Mouse (Mus musculus): ENCODE measurements around the gene Trpm7. TPM values are rescaled to one million over a fixed set of nuclear protein-coding genes. Genes with fewer than 3 reads are reported as not detected.
"Not testable (repeated sequence)": the region's sequence is repeated elsewhere in the genome, so short reads cannot be mapped to it uniquely, and the experiment has no call there.

Trpm7 gene
- polyA plus RNA-seq, 1 experiment from 2014 or later, result 30.0 TPM

- H3K4me3 ChIP-seq; H3K27ac ChIP-seq (replicated peaks); H3K9me3 ChIP-seq; H3K4me1 ChIP-seq (replicated peaks); H3K4me2 ChIP-seq; ATAC-seq (ENCODE audit: low read depth); H3K36me3 ChIP-seq; H3K9ac ChIP-seq; H3K27me3 ChIP-seq: not testable (repeated sequence)
- WGBS, result 69% methylated on average over 2 of the region's 2 CpGs
Measured at GRCm38 (mm10) chr2:126882711-126883110, 6.7 kb upstream of the Trpm7 start.

- H3K27ac ChIP-seq (replicated peaks), result no peak overlapping the region
- H3K27me3 ChIP-seq, result no peaks in the 10 kb centered on the region
- WGBS, result 88% methylated on average over 1 of the region's 1 CpGs
- no peak overlapping the region for H3K9ac ChIP-seq
- no peaks in the 10 kb centered on the region for H3K9me3 ChIP-seq
- H3K4me3 ChIP-seq, result no peak overlapping the region
- ATAC-seq (ENCODE audit: low read depth), result no peak
- no peak overlapping the region for H3K4me2 ChIP-seq
- peaks cover 19% of the 10 kb centered on the region for H3K4me1 ChIP-seq (replicated peaks)
- no peaks in the 10 kb centered on the region for H3K36me3 ChIP-seq
Measured at GRCm38 (mm10) chr2:126877991-126878390, 2.0 kb upstream of the Trpm7 start.

GRCm38 (mm10) chr2:126875516-126875835, 554 bp downstream of the Trpm7 start:
- no peaks in the 10 kb centered on the region for H3K9me3 ChIP-seq
- H3K27ac ChIP-seq (replicated peaks), result peak overlapping the region; percentile 97
- H3K9ac ChIP-seq, result peak overlapping the region; percentile 93
- peak; percentile 81 for ATAC-seq (ENCODE audit: low read depth)
- no peaks in the 10 kb centered on the region for H3K36me3 ChIP-seq
- H3K4me2 ChIP-seq, result peak overlapping the region; percentile 71
- H3K27me3 ChIP-seq, result no peaks in the 10 kb centered on the region
- H3K4me3 ChIP-seq, result peak overlapping the region; percentile 98
- peaks cover 23% of the 10 kb centered on the region for H3K4me1 ChIP-seq (replicated peaks)
- WGBS, result 0% methylated on average over 18 of the region's 18 CpGs

- H3K9me3 ChIP-seq, result no peaks in the 10 kb centered on the region
- 27% methylated on average over 13 of the region's 13 CpGs for WGBS
- H3K4me3 ChIP-seq, result peak overlapping the region; percentile 98
- H3K27ac ChIP-seq (replicated peaks), result peak overlapping the region; percentile 97
- no peak for ATAC-seq (ENCODE audit: low read depth)
- peaks cover 23% of the 10 kb centered on the region for H3K4me1 ChIP-seq (replicated peaks)
- H3K4me2 ChIP-seq, result peak overlapping the region; percentile 71
- no peaks in the 10 kb centered on the region for H3K36me3 ChIP-seq
- H3K27me3 ChIP-seq, result no peaks in the 10 kb centered on the region
- H3K9ac ChIP-seq, result peak overlapping the region; percentile 93
Measured at GRCm38 (mm10) chr2:126874809-126875515, 1.1 kb downstream of the Trpm7 start.

- Histone ChIP-seq H3K4me1 (replicated peaks) (no peaks in the 10 kb centered on the region), H3K4me2 (no peak overlapping the region), H3K27me3 (no peaks in the 10 kb centered on the region), H3K27ac (replicated peaks) (no peak overlapping the region), H3K9ac (no peak overlapping the region), H3K36me3 (no peaks in the 10 kb centered on the region), H3K9me3 (no peaks in the 10 kb centered on the region), H3K4me3 (no peak overlapping the region)
- 85% methylated on average over 1 of the region's 1 CpGs for WGBS
- ATAC-seq (ENCODE audit: low read depth), result no peak
Measured at GRCm38 (mm10) chr2:126866301-126866700, 9.7 kb downstream of the Trpm7 start.

- Histone ChIP-seq H3K4me2 (no peak overlapping the region), H3K9ac (no peak overlapping the region), H3K36me3 (no peaks in the 10 kb centered on the region), H3K27ac (replicated peaks) (no peak overlapping the region), H3K9me3 (no peaks in the 10 kb centered on the region), H3K4me3 (no peak overlapping the region), H3K4me1 (replicated peaks) (no peaks in the 10 kb centered on the region), H3K27me3 (no peaks in the 10 kb centered on the region)
- ATAC-seq (ENCODE audit: low read depth), result no peak
- WGBS, result 88% methylated on average over 10 of the region's 10 CpGs
Measured at GRCm38 (mm10) chr2:126865501-126866199, 10.4 kb downstream of the Trpm7 start.

GRCm38 (mm10) chr2:126865026-126865425, 11.0 kb downstream of the Trpm7 start:
- WGBS, result 91% methylated on average over 3 of the region's 3 CpGs
- no peaks in the 10 kb centered on the region for H3K9me3 ChIP-seq
- H3K4me2 ChIP-seq, result no peak overlapping the region
- no peaks in the 10 kb centered on the region for H3K4me1 ChIP-seq (replicated peaks)
- H3K4me3 ChIP-seq, result no peak overlapping the region
- H3K27me3 ChIP-seq, result no peaks in the 10 kb centered on the region
- no peak overlapping the region for H3K27ac ChIP-seq (replicated peaks)
- no peaks in the 10 kb centered on the region for H3K36me3 ChIP-seq
- no peak for ATAC-seq (ENCODE audit: low read depth)
- no peak overlapping the region for H3K9ac ChIP-seq

GRCm38 (mm10) chr2:126844751-126845150, 31.3 kb downstream of the Trpm7 start:
- Histone ChIP-seq H3K36me3 (peaks cover 50% of the 10 kb centered on the region), H3K4me3 (no peak overlapping the region), H3K9ac (no peak overlapping the region), H3K4me2 (no peak overlapping the region), H3K27ac (replicated peaks) (no peak overlapping the region), H3K27me3 (no peaks in the 10 kb centered on the region), H3K9me3 (no peaks in the 10 kb centered on the region), H3K4me1 (replicated peaks) (no peaks in the 10 kb centered on the region)
- 88% methylated on average over 4 of the region's 4 CpGs for WGBS
- ATAC-seq (ENCODE audit: low read depth), result no peak

- Histone ChIP-seq H3K9me3 (no peaks in the 10 kb centered on the region), H3K4me1 (replicated peaks) (no peaks in the 10 kb centered on the region), H3K4me2 (no peak overlapping the region), H3K27me3 (no peaks in the 10 kb centered on the region), H3K27ac (replicated peaks) (no peak overlapping the region), H3K4me3 (no peak overlapping the region), H3K36me3 (peaks cover 70% of the 10 kb centered on the region), H3K9ac (no peak overlapping the region)
- ATAC-seq (ENCODE audit: low read depth), result no peak
- WGBS, result 90% methylated on average over 5 of the region's 5 CpGs
Measured at GRCm38 (mm10) chr2:126838848-126839247, 37.2 kb downstream of the Trpm7 start.

GRCm38 (mm10) chr2:126817414-126817813, 58.6 kb downstream of the Trpm7 start:
- peaks cover 39% of the 10 kb centered on the region for H3K36me3 ChIP-seq

GRCm38 (mm10) chr2:126816644-126817347, 59.2 kb downstream of the Trpm7 start:
- no peak overlapping the region for H3K4me3 ChIP-seq
- ATAC-seq (ENCODE audit: low read depth), result no peak
- no peak overlapping the region for H3K27ac ChIP-seq (replicated peaks)
- H3K9me3 ChIP-seq, result no peaks in the 10 kb centered on the region
- peaks cover 5% of the 10 kb centered on the region; the same call in 1 of the 2 replicates for H3K4me1 ChIP-seq (replicated peaks)
- H3K36me3 ChIP-seq, result peaks cover 45% of the 10 kb centered on the region
- no peak overlapping the region for H3K4me2 ChIP-seq
- H3K9ac ChIP-seq, result no peak overlapping the region
- WGBS, result 92% methylated on average over 4 of the region's 4 CpGs
- H3K27me3 ChIP-seq, result no peaks in the 10 kb centered on the region

More at GRCm38 (mm10) chr2:126817414-126817813, 58.6 kb downstream of the Trpm7 start:
- 92% methylated on average over 2 of the region's 2 CpGs for WGBS
- Histone ChIP-seq H3K9ac (no peak overlapping the region), H3K4me3 (no peak overlapping the region), H3K27me3 (no peaks in the 10 kb centered on the region), H3K27ac (replicated peaks) (no peak overlapping the region), H3K4me2 (no peak overlapping the region), H3K9me3 (no peaks in the 10 kb centered on the region), H3K4me1 (replicated peaks) (peaks cover 5% of the 10 kb centered on the region; the same call in 1 of the 2 replicates)
- ATAC-seq (ENCODE audit: low read depth), result no peak

- no peak overlapping the region for H3K4me2 ChIP-seq
- ATAC-seq (ENCODE audit: low read depth), result no peak
- 12% methylated on average over 1 of the region's 1 CpGs for WGBS
- no peaks in the 10 kb centered on the region for H3K9me3 ChIP-seq
- H3K36me3 ChIP-seq, result peaks cover 54% of the 10 kb centered on the region
- no peak overlapping the region for H3K9ac ChIP-seq
- H3K4me1 ChIP-seq (replicated peaks), result peaks cover 5% of the 10 kb centered on the region; the same call in 1 of the 2 replicates
- H3K27me3 ChIP-seq, result no peaks in the 10 kb centered on the region
- no peak overlapping the region for H3K27ac ChIP-seq (replicated peaks)
- H3K4me3 ChIP-seq, result no peak overlapping the region
Measured at GRCm38 (mm10) chr2:126815822-126816221, 60.2 kb downstream of the Trpm7 start.

All from neural tube, embryonic 13.5 days (tissue).